Mouse (Mus musculus) common myeloid progenitor, adult 5-6 weeks (primary cell): ENCODE data around the gene AL607142.1. TPM values are rescaled to one million over a fixed set of nuclear protein-coding genes. Genes with fewer than 3 reads are reported as not detected.

Source experiments
- ATAC-seq: replicated peaks from 2 replicates; pipeline ENCODE4 v1.8.0; 2016; ENCODE audit warnings: low read depth, mild to moderate bottlenecking, moderate TSS enrichment, inconsistent platforms; ENCODE audit not compliant: poor library complexity, severe bottlenecking
- total RNA-seq: library from RNA; stranded (forward); fragments of 200-1000, 187-1606 nt; gene quantifications from 2 replicates; pipeline ENCODE4 v1.2.3, GENCODE M21; 2017

AL607142.1 gene
- total RNA-seq, 1 experiment from 2014 or later = not detected

DNA sequence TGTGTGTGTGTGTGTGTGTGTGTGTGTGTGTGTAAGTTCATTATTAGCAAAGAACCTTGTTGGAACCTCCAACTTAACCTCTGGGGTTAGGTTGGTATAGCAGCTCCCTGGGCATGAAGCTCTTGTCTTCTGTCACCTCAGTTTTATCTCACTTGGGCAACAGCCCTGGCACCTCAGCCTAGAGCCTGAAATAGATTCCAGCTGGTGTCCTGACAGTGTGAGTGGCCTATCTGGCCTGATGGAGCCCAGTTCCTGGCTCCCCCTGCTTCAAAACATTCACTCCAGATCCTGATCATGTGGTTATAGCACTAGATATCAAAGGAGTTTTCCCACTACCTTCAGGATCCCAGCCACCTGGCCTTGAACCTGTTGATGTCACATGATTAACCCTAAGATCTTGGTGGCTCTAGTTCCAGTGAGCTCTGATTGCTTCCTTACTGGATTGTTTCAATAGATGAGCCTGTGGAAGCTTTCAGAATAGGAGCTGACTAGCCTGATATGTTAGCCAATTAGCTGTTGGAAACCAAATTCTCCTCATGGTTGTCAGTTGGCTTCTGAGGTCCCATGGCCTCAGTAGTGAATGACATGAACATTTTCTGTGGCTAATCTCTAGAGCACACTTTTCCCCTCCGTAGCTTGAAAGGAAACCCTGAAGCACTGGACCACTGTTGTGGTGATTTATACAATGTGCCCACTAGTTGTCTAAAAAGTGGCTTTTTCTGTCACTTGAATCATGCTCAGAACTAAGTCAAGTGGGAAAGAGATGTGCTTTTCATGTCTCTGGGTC, 27.4 kb downstream of the AL607142.1 start:
- ATAC-seq = peak; percentile 62

GRCm38 (mm10) chr4:120096935-120097334, 32.1 kb downstream of the AL607142.1 start:
- no peak for ATAC-seq

DNA sequence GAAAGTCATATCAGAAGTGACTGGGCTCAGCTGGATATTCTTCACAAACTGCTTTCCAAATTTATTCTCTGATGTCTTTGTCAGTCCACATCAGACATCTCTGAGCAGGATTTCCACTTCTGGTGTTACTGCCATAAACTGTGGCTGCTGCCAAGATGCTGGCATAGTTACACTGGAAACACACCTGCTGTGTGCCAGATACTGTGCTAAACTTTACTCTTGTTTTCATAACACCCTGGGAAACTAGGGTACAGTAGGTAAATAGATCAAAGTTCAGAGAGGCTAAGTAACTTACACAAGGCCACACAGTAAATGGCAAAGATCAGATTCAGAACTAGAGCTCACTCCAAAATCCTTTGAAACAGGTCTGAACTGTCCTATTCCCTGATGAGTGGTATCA, 36.4 kb downstream of the AL607142.1 start:
- ATAC-seq = no peak

DNA sequence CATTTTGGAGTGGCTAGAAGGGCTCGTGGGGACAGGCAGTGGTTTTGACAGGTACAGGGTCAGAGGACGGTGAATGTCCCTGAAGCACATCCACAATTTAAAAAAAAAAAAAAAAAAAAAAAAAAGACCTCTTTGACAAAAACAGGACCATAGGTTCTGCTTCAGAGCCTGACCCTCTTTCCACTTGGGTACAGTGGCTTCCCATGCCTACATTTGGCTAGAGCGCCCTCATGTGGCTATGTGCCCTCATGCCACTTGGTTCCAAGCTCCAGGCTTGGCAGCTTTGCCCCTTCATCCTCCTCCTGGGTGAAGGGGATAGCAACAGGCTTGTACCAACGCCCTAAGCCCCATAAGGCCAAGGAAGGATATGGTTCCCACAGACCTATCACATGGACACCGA, 39.8 kb downstream of the AL607142.1 start:
- peak; percentile 87 for ATAC-seq

DNA sequence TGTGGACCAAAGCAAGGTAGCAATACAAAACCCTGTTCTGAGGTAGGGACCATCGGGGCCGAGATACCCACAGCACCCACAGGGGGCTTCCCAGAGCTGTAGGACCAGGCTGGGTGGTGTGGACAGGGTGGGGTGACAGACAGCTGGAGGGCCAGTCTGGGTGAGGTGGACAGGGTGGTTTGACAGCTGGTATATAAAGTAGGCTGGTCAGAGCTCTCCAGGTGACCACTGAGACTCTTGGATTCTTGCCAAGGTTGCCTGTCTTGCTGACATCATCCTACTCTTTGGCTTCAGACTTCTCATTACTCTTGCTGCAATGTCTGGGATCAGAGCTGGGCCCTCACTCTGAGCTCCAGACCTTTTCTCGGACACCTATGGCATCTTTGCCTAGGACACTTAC, 41.6 kb downstream of the AL607142.1 start:
- ATAC-seq = no peak

GRCm38 (mm10) chr4:120107787-120108186, 43.0 kb downstream of the AL607142.1 start:
- ATAC-seq = no peak

DNA sequence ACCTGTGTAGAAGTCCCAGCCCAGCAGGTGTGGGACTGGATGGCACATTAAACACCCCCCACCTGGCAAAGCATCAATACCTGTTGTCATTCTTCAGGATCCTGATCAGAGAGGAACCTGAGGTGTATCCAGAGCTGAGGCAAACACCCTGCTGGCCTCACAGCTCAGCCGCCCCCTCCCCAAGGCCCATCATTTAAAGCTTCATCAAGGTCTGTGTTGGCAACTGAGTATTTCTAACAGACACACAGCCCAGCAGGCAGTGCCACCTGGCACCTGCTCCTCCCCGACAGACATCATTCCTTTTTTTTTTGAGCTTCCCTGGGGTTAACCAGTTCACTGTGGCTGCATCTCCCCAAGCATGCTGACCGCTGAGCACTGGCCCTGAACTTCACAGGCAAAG, 50.7 kb downstream of the AL607142.1 start:
- ATAC-seq = no peak

DNA sequence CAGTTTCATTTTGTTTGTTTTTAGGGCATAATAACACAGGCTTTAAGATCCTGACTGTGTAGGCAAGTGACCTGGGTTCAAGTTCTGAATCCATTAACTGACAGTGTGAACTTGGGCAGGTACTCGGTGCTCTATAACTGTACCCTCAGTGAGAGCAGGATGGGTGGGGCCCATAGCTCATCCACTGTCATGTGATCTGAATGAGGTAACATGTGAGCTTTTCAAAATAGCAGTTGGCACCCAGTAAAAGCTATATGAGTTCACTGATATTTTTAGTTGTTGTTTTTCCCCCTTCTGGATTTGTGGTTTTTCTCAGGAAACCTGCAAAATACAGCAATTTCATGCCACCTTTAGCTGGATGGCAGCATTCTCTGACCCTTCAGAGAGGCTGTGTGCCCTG, 51.5 kb downstream of the AL607142.1 start:
- ATAC-seq = 0 out of 2 replicates have a peak, but pooled peaks have one; percentile 43

DNA sequence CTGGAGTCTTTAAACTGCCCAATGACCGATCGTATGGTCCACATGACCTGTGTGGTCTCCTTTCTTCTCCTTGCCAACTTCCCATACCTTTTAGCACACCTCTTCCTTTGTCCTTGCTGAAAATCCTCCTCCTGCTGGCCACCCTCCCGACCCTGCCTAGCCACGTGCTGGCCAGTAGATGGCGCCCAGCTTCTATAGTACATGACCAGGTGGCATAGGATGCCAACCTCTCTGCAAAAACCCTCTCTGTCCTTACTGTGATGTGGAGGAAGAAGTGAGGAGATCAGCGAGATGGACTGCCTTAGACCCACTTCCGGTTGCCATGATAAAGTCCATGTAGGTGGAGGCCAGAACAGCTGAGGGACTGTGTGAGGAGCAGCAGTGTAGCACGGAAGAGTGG, 55.5 kb downstream of the AL607142.1 start:
- ATAC-seq = peak; percentile 87

- no peak for ATAC-seq
Measured at GRCm38 (mm10) chr4:120124656-120125055, 59.9 kb downstream of the AL607142.1 start.

- no peak for ATAC-seq
Measured at GRCm38 (mm10) chr4:120126047-120126446, 61.3 kb downstream of the AL607142.1 start.

DNA sequence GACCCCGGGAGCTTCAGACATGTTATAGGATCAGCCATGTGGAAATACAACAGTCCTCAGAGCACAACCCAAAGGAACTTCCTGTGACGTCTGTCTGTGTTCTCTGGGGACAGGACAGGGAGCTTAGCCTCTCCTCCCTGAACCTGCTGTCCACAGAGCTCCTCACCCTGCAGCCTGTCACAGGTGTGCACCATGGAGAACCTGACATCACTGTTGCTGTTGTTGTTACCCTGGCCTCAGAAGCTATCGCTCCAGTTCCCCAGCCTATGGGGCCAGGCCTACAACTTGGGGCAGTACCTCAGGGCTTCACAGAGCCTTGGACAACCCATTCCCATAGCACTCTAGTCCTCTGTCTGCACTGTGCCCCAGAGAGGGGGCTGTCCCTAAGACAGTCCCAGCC, 62.5 kb downstream of the AL607142.1 start:
- no peak for ATAC-seq

DNA sequence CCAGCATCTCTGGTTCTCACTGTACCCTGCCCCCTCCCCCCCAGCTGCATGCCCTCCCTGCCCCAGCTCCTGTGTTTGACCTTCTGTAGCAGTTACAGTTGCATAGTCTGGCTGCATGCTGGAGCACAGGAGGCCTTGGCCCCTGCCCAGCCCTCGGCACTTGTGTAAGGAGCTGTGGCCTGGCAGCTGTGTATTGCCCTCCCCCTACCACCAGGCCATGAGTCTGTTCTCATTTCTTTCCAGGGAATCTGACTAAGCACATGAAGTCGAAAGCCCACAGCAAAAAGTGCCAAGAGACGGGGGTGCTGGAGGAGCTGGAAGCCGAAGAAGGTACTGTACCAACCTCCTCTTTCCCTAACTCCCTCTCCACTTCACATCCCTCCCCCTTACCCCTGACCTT, 63.2 kb downstream of the AL607142.1 start:
- ATAC-seq = no peak

- peak; percentile 90 for ATAC-seq
Measured at GRCm38 (mm10) chr4:120129233-120129885, 64.6 kb downstream of the AL607142.1 start.

DNA sequence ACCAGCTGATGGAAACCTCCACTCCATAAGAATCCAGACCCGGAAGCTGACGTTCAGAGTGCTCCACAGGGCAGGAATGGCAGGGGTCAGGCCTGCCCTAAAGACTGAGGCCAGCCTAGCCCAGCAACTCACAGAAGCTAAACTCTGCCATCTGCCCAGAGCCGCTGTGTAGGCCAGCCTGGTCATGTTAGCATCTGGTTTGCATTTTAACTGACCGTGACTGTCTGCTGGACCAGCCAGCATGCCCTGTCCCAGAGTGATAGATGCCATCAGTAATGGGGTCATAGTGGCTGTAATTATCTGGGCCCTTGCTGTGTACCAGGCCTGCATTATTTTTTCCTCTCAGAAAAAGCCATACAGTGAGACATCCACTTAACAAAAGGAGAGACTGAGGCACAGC, 66.1 kb downstream of the AL607142.1 start:
- ATAC-seq = no peak

- ATAC-seq = no peak
Measured at GRCm38 (mm10) chr4:120131441-120132220, 66.8 kb downstream of the AL607142.1 start.

- no peak for ATAC-seq
Measured at GRCm38 (mm10) chr4:120134223-120134622, 69.4 kb downstream of the AL607142.1 start.

- no peak for ATAC-seq
Measured at GRCm38 (mm10) chr4:120141810-120142209, 77.0 kb downstream of the AL607142.1 start.

- no peak for ATAC-seq
Measured at GRCm38 (mm10) chr4:120142905-120143304, 78.1 kb downstream of the AL607142.1 start.
